Comparison of ENCODE assay signal across 10 mouse cellular contexts in the genomic region with DNA sequence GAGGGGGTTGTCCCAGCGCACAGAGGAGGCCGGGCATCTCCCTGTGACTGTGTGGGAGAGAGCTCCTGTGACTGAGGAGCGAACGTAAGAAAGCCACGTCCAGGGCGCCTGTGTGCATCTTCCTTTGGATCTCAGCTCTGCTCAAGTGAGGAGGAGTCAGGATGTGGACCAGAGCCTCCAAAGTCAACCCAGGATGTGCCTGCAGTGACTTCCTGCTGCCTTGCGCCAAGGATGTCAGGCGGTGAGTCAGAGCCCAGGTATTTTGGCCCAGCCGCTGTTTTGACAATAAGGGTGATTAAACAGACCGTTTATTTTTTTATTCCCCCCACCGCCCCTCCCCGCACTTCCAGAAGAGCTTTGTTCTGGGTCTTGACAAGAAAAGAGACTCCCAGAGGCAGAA.
DNase-seq lines count a peak whose midpoint lies in the region; ATAC-seq and TF ChIP-seq lines count a peak whose summit lies in the region.
"Had no signal": no experiment of that assay in that cellular context is flagged by ENCODE, and none has a peak within 500 bp of the region (broad histone marks: within the 10 kb centered on the region; RNA-seq: fewer than 3 reads in every experiment).

No protein-coding gene starts in this region.

- no peaks in the 10 kb centered on the region for H3K27me3 ChIP-seq in intestine, embryonic 14.5 days (replicated peaks; ENCODE audit: control insufficient read depth, insufficient read depth, low read length)
- H3K27me3 ChIP-seq in intestine, postnatal 0 days (replicated peaks; ENCODE audit: control insufficient read depth, insufficient read depth, low read length) = no peaks in the 10 kb centered on the region
- H3K27me3 ChIP-seq: lung, embryonic 15.5 days; stomach, embryonic 15.5 days had no signal

- no peaks in the 10 kb centered on the region for H3K36me3 ChIP-seq in intestine, embryonic 14.5 days (ENCODE audit: control insufficient read depth, insufficient read depth, low read length)
- no peaks in the 10 kb centered on the region for H3K36me3 ChIP-seq in intestine, postnatal 0 days (ENCODE audit: control insufficient read depth, insufficient read depth)
- H3K36me3 ChIP-seq: lung, embryonic 15.5 days; stomach, embryonic 15.5 days had no signal

- TF ChIP-seq CTCF in intestine, postnatal 0 days (IDR thresholded peaks at IDR 0.05; ENCODE audit: low read depth) = no peak

- peak overlapping the region; percentile 18 for H3K4me2 ChIP-seq in intestine, embryonic 14.5 days (ENCODE audit: low read length)
- no peak overlapping the region for H3K4me2 ChIP-seq in intestine, postnatal 0 days (replicated peaks; ENCODE audit: low read depth)
- H3K4me2 ChIP-seq: lung, embryonic 15.5 days; stomach, embryonic 15.5 days had no signal

- H3K9ac ChIP-seq in intestine, embryonic 14.5 days (ENCODE audit: low read length) = no peak overlapping the region
- H3K9ac ChIP-seq in intestine, postnatal 0 days (ENCODE audit: low read depth, low read length) = no peak overlapping the region
- H3K9ac ChIP-seq: lung, embryonic 15.5 days; stomach, embryonic 15.5 days had no signal

- 11% methylated on average over 12 of the region's 12 CpGs for WGBS in intestine, embryonic 14.5 days
- 19% methylated on average over 12 of the region's 12 CpGs for WGBS in intestine, postnatal 0 days

- intact Hi-C loops in gastrocnemius, postnatal 36 days (cut with DNase I) = no loop called here

- no peak overlapping the region for H3K27ac ChIP-seq in intestine, embryonic 14.5 days (ENCODE audit: low read depth)
- H3K27ac ChIP-seq in intestine, postnatal 0 days (ENCODE audit: low read depth, low read length) = no peak overlapping the region
- H3K27ac ChIP-seq: lung, embryonic 15.5 days; stomach, embryonic 15.5 days had no signal

- no peak for ATAC-seq in intestine, embryonic 14.5 days (replicated peaks; ENCODE audit: low FRiP score, low TSS enrichment, low read depth)
- ATAC-seq in intestine, postnatal 0 days = no peak

- DNase-seq in intestine, embryonic 14.5 days (ENCODE audit: low spot score) = peak; percentile 57
- peak; percentile 15 to 16 for DNase-seq in gastrocnemius, postnatal 36 days
- peak; percentile 48 for DNase-seq in kidney, postnatal 10 days
- DNase-seq in urinary bladder, adult 2 months (ENCODE audit: low spot score) = peak; percentile 34
- no peak for DNase-seq in layer of hippocampus, postnatal 10 days (ENCODE audit: low spot score in 2 of 2)
- no peak for DNase-seq in cerebellum, adult 8-10 months
- DNase-seq in left cerebral cortex, adult 11 months (ENCODE audit: low spot score) = no peak

- H3K4me3 ChIP-seq in intestine, embryonic 14.5 days (ENCODE audit: low read depth, low read length) = no peak overlapping the region
- no peak overlapping the region for H3K4me3 ChIP-seq in intestine, postnatal 0 days (ENCODE audit: low read depth, low read length)
- H3K4me3 ChIP-seq: lung, embryonic 15.5 days; stomach, embryonic 15.5 days had no signal

- H3K4me1 ChIP-seq in intestine, embryonic 14.5 days (replicated peaks; ENCODE audit: control insufficient read depth, insufficient read depth, low read length) = no peaks in the 10 kb centered on the region; the same call in 1 of the 2 replicates
- H3K4me1 ChIP-seq in intestine, postnatal 0 days (replicated peaks; ENCODE audit: control insufficient read depth, insufficient read depth, low read length) = no peaks in the 10 kb centered on the region
- H3K4me1 ChIP-seq: stomach, embryonic 15.5 days had no signal

- H3K9me3 ChIP-seq in intestine, embryonic 14.5 days (ENCODE audit: control insufficient read depth, low read length) = 0 out of 2 replicates have a peak, but pooled peaks cover 3% of the 10 kb centered on the region
- no peaks in the 10 kb centered on the region for H3K9me3 ChIP-seq in intestine, postnatal 0 days (ENCODE audit: control insufficient read depth)
- H3K9me3 ChIP-seq: lung, embryonic 15.5 days; stomach, embryonic 15.5 days had no signal

Comparison
In these comparisons a context has a peak if more than half of its experiments do, and no peak if none do; other contexts are left out.
1. DNase-seq: peak in intestine, embryonic 14.5 days (single experiment), gastrocnemius, postnatal 36 days (2 of 2), kidney, postnatal 10 days (single experiment) and urinary bladder, adult 2 months (single experiment); none in layer of hippocampus, postnatal 10 days (0 of 2), cerebellum, adult 8-10 months (single experiment) and left cerebral cortex, adult 11 months (single experiment).